Mouse (Mus musculus) layer of hippocampus, adult 11-12 months (tissue): Measurements from ENCODE around the gene Clint1.
"Not testable (repeated sequence)": the region's sequence is repeated elsewhere in the genome, so short reads cannot be mapped to it uniquely, and the experiment has no call there.

ENCODE experiments used
- DNase-seq: peaks from one replicate; pipeline ENCODE4 v3.0.0; 2022; ENCODE audit warnings: low spot score

The Clint1 gene

GRCm38 (mm10) chr11:45848253-45848652 lies 3.6 kb upstream of the Clint1 start:
- no peak for DNase-seq

GRCm38 (mm10) chr11:45849203-45849602 lies 2.6 kb upstream of the Clint1 start:
- no peak for DNase-seq

GRCm38 (mm10) chr11:45849859-45850258 lies 2.0 kb upstream of the Clint1 start:
- no peak for DNase-seq

- no peak for DNase-seq
These were observed 1.5 kb upstream of the Clint1 start for GRCm38 (mm10) chr11:45850317-45850716.

GRCm38 (mm10) chr11:45852124-45852994 lies 508 bp downstream of the Clint1 start:
- no peak for DNase-seq

- no peak for DNase-seq
These were observed 1.1 kb downstream of the Clint1 start for GRCm38 (mm10) chr11:45852995-45853317.

GRCm38 (mm10) chr11:45853916-45854315 lies 2.1 kb downstream of the Clint1 start:
- no peak for DNase-seq

GRCm38 (mm10) chr11:45854381-45854780 lies 2.5 kb downstream of the Clint1 start:
- DNase-seq: no peak

- no peak for DNase-seq
These were observed 3.7 kb downstream of the Clint1 start for GRCm38 (mm10) chr11:45855407-45856148.

- no peak for DNase-seq
These were observed 4.3 kb downstream of the Clint1 start for GRCm38 (mm10) chr11:45856149-45856516.

- no peak for DNase-seq
These were observed 9.5 kb downstream of the Clint1 start for GRCm38 (mm10) chr11:45861334-45861733.

- DNase-seq: no peak
These were observed 12.6 kb downstream of the Clint1 start for GRCm38 (mm10) chr11:45864409-45864808.

GRCm38 (mm10) chr11:45865861-45866260 lies 14.0 kb downstream of the Clint1 start:
- no peak for DNase-seq

GRCm38 (mm10) chr11:45866534-45866933 lies 14.7 kb downstream of the Clint1 start:
- DNase-seq: no peak

- DNase-seq: no peak
These were observed 21.8 kb downstream of the Clint1 start for GRCm38 (mm10) chr11:45873666-45874065.

GRCm38 (mm10) chr11:45874251-45874650 lies 22.4 kb downstream of the Clint1 start:
- no peak for DNase-seq

- no peak for DNase-seq
These were observed 23.6 kb downstream of the Clint1 start for GRCm38 (mm10) chr11:45875351-45875935.

GRCm38 (mm10) chr11:45876036-45876435 lies 24.2 kb downstream of the Clint1 start:
- no peak for DNase-seq

GRCm38 (mm10) chr11:45879366-45879765 lies 27.5 kb downstream of the Clint1 start:
- not testable (repeated sequence) for DNase-seq

- peak; percentile 58 for DNase-seq
These were observed 29.3 kb downstream of the Clint1 start for GRCm38 (mm10) chr11:45881026-45881682.

GRCm38 (mm10) chr11:45881683-45882068 lies 29.8 kb downstream of the Clint1 start:
- DNase-seq: no peak

GRCm38 (mm10) chr11:45883270-45883931 lies 31.6 kb downstream of the Clint1 start:
- DNase-seq: no peak
